Mouse (Mus musculus): ENCODE results near the gene Arl11.
A peak's percentile ranks its signal among the peaks of the same experiment; 100 is the strongest.

DNA sequence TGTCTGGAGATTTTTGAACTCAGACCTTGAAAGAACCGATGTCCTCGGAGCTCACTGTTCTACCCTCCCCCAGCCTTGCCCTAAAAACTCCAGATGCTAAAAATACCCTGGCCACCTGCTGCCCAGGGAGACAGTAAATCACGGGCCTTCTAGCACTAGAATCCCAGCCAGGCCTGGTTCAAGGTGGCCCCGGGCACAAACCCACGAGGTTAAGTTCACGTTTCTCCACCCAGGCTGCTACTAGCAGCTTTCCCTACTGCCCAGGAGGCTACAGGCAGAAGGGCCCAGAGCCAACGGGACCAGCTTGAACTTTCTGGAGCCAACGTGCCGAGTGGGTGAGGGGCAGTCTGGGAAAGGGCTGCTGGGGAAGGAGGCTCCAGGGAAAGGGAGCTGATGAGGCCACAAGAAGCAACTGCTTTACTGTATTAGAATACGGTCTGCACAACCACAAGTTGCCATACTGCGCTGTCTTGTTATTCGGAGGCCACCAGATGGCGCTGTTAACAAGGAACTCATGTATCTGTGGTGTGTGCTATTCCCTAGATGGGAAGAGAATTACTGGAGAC lies 21.5 kb downstream of the Arl11 start:
- TF ChIP-seq CTCF (IDR thresholded peaks at IDR 0.05), result peak; percentile 97
- TF ChIP-seq EP300 (IDR thresholded peaks at IDR 0.05), result no peak
